Mouse (Mus musculus): ENCODE measurements at regions not wholly inside any gene's neighbourhood (a gene's known extent, or its start where the extent isn't known, plus 50 kb on each side); places are given as distances from the start of the nearest gene placed in this dataset.
A peak's percentile ranks its signal among the peaks of the same experiment; 100 is the strongest.

GRCm38 (mm10) chr12:86628050-86628782, 50.3 kb upstream of the Vash1 start:
- Histone ChIP-seq H3K27ac (no peak overlapping the region), H3K9me3 (replicated peaks; ENCODE audit: low read length) (no peaks in the 10 kb centered on the region), H3K9ac (ENCODE audit: low read depth, low read length) (no peak overlapping the region), H3K36me3 (ENCODE audit: insufficient read depth, low read length) (no peaks in the 10 kb centered on the region), H3K27me3 (ENCODE audit: insufficient read depth, low read length) (no peaks in the 10 kb centered on the region), H3K4me3 (replicated peaks; ENCODE audit: low read depth, low read length) (no peak overlapping the region), H3K4me1 (replicated peaks; ENCODE audit: insufficient read depth, low read length) (no peaks in the 10 kb centered on the region), H3K4me2 (ENCODE audit: low read length) (no peak overlapping the region)
- DNase-seq (ENCODE audit: low spot score): peak; percentile 49
- 50% methylated on average over 10 of the region's 10 CpGs for WGBS
- ATAC-seq (replicated peaks; ENCODE audit: low FRiP score, low read depth): no peak
- TF ChIP-seq CTCF (IDR thresholded peaks at IDR 0.05; ENCODE audit: low read depth): no peak
